Comparison of ENCODE assay signal across 20 mouse cellular contexts in the genomic region with DNA sequence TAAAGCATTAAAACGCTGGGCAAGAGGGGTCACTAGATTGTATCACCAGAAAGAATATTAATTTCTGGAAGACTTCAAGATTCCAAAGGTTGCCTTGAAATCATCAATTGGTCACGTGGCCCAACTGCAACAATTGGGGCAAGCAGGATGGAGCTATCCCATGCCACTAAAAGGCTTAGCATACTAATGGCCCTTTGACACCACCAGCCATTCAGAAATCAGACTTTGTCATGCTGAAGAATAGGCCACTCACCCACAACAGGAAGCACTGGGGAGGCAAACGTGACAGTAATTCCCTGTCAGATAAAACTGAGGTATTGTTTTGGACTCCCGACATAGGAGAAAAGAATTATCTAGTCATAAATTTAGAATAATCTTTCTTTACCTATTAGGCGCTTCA. TPM values are rescaled to one million over a fixed set of nuclear protein-coding genes. Genes with fewer than 3 reads are reported as not detected.
DNase-seq lines count a peak whose midpoint lies in the region; ATAC-seq lines count a peak whose summit lies in the region.
"Had no signal": no experiment of that assay in that cellular context is flagged by ENCODE, and none has a peak within 500 bp of the region (broad histone marks: within the 10 kb centered on the region; RNA-seq: fewer than 3 reads in every experiment).

No protein-coding gene starts in this region.

- WGBS in forebrain, embryonic 12.5 days = 2% methylated on average over 5 of the region's 5 CpGs
- WGBS in forebrain, embryonic 13.5 days = 2% methylated on average over 5 of the region's 5 CpGs
- WGBS in neural tube, embryonic 15.5 days = 2% methylated on average over 5 of the region's 5 CpGs
- whole genome bisulfite sequencing in midbrain, embryonic 13.5 days = 3% methylated on average over 5 of the region's 5 CpGs

- H3K27ac ChIP-seq in forebrain, embryonic 12.5 days = no peak overlapping the region
- no peak overlapping the region for H3K27ac ChIP-seq in forebrain, embryonic 13.5 days
- no peak overlapping the region for H3K27ac ChIP-seq in neural tube, embryonic 15.5 days (replicated peaks)
- H3K27ac ChIP-seq in midbrain, embryonic 13.5 days = no peak overlapping the region
- H3K27ac ChIP-seq: embryonic facial prominence, embryonic 13.5 days; limb, embryonic 15.5 days had no signal

- no peaks in the 10 kb centered on the region for H3K9me3 ChIP-seq in forebrain, embryonic 12.5 days
- H3K9me3 ChIP-seq in forebrain, embryonic 13.5 days (replicated peaks) = no peaks in the 10 kb centered on the region
- no peaks in the 10 kb centered on the region for H3K9me3 ChIP-seq in neural tube, embryonic 15.5 days (replicated peaks)
- no peaks in the 10 kb centered on the region for H3K9me3 ChIP-seq in midbrain, embryonic 13.5 days
- H3K9me3 ChIP-seq: embryonic facial prominence, embryonic 13.5 days; limb, embryonic 15.5 days had no signal

- H3K4me2 ChIP-seq in forebrain, embryonic 12.5 days = no peak overlapping the region
- H3K4me2 ChIP-seq in forebrain, embryonic 13.5 days = no peak overlapping the region
- no peak overlapping the region for H3K4me2 ChIP-seq in neural tube, embryonic 15.5 days
- 0 out of 2 replicates have a peak overlapping the region, but pooled peaks have one; percentile 11 for H3K4me2 ChIP-seq in midbrain, embryonic 13.5 days (replicated peaks)
- H3K4me2 ChIP-seq: embryonic facial prominence, embryonic 13.5 days; heart, embryonic 11.5 days; limb, embryonic 15.5 days had no signal

- no peaks in the 10 kb centered on the region for H3K36me3 ChIP-seq in forebrain, embryonic 12.5 days (replicated peaks)
- H3K36me3 ChIP-seq in forebrain, embryonic 13.5 days (ENCODE audit: poor library complexity, severe bottlenecking) = no peaks in the 10 kb centered on the region
- no peaks in the 10 kb centered on the region for H3K36me3 ChIP-seq in neural tube, embryonic 15.5 days
- no peaks in the 10 kb centered on the region for H3K36me3 ChIP-seq in midbrain, embryonic 13.5 days
- H3K36me3 ChIP-seq: embryonic facial prominence, embryonic 13.5 days; limb, embryonic 15.5 days had no signal

- peak; percentile 74 for ATAC-seq in forebrain, embryonic 12.5 days (ENCODE audit: low FRiP score)
- no peak for ATAC-seq in forebrain, embryonic 13.5 days
- no peak for ATAC-seq in neural tube, embryonic 15.5 days (ENCODE audit: low FRiP score)
- ATAC-seq in midbrain, embryonic 13.5 days = peak; percentile 88
- no peak for ATAC-seq in megakaryocyte-erythroid progenitor cell, adult 5-6 weeks (replicated peaks; ENCODE audit: low FRiP score, low TSS enrichment, poor library complexity, severe bottlenecking)
- ATAC-seq: Patski had no signal

- DNase-seq in neural tube, embryonic 10.5 days (ENCODE audit: extremely low spot score, low spot score) = peak; percentile 13
- DNase-seq in cerebellum, adult 11 months = no peak
- DNase-seq in c-Kit-positive CD71-positive TER-119-positive erythroid progenitor cells, embryonic 14.5 days (ENCODE audit: low spot score) = no peak
- DNase-seq: cerebellum, postnatal 14 days; heart, postnatal 14 days; kidney, adult 2 months; kidney, postnatal 25 days; lung, postnatal 10 days; right cerebral cortex, adult 18-20 months; thymus, postnatal 4 days had no signal

- H3K9ac ChIP-seq in forebrain, embryonic 12.5 days = no peak overlapping the region
- no peak overlapping the region for H3K9ac ChIP-seq in forebrain, embryonic 13.5 days
- no peak overlapping the region for H3K9ac ChIP-seq in neural tube, embryonic 15.5 days (replicated peaks)
- H3K9ac ChIP-seq in midbrain, embryonic 13.5 days (replicated peaks) = no peak overlapping the region
- H3K9ac ChIP-seq: embryonic facial prominence, embryonic 13.5 days; limb, embryonic 15.5 days had no signal

- no peaks in the 10 kb centered on the region for H3K27me3 ChIP-seq in forebrain, embryonic 12.5 days
- no peaks in the 10 kb centered on the region for H3K27me3 ChIP-seq in forebrain, embryonic 13.5 days
- H3K27me3 ChIP-seq in neural tube, embryonic 15.5 days (replicated peaks) = no peaks in the 10 kb centered on the region
- H3K27me3 ChIP-seq in midbrain, embryonic 13.5 days = 0 out of 2 replicates have a peak, but pooled peaks cover 6% of the 10 kb centered on the region
- H3K27me3 ChIP-seq: embryonic facial prominence, embryonic 13.5 days; limb, embryonic 15.5 days; Patski had no signal

- no peak overlapping the region for H3K4me3 ChIP-seq in forebrain, embryonic 12.5 days (replicated peaks)
- no peak overlapping the region for H3K4me3 ChIP-seq in forebrain, embryonic 13.5 days
- H3K4me3 ChIP-seq in neural tube, embryonic 15.5 days (replicated peaks) = no peak overlapping the region
- H3K4me3 ChIP-seq in midbrain, embryonic 13.5 days (replicated peaks) = no peak overlapping the region
- H3K4me3 ChIP-seq: embryonic facial prominence, embryonic 13.5 days; limb, embryonic 15.5 days had no signal

- H3K4me1 ChIP-seq in forebrain, embryonic 12.5 days = peaks cover 17% of the 10 kb centered on the region
- peaks cover 11% of the 10 kb centered on the region for H3K4me1 ChIP-seq in forebrain, embryonic 13.5 days
- no peaks in the 10 kb centered on the region for H3K4me1 ChIP-seq in neural tube, embryonic 15.5 days
- H3K4me1 ChIP-seq in midbrain, embryonic 13.5 days (replicated peaks) = peaks cover 19% of the 10 kb centered on the region
- H3K4me1 ChIP-seq: limb, embryonic 15.5 days had no signal

RNA-seq across cellular contexts. Expression of a gene that starts 18.4 kb away (rescaled TPM):
- polyA plus RNA-seq in forebrain, embryonic 12.5 days (2016; fragmentation: Nextera tagmentation; extraction: Ambion mirVana) = 307 and 317 TPM in 2 replicates
- 358 and 368 TPM in 2 replicates for polyA plus RNA-seq in forebrain, embryonic 13.5 days (2015; fragmentation: Nextera tagmentation; extraction: Ambion mirVana)
- 363 and 402 TPM in 2 replicates for polyA plus RNA-seq in neural tube, embryonic 15.5 days (2015; fragmentation: Nextera tagmentation; extraction: Ambion mirVana)
- polyA plus RNA-seq in midbrain, embryonic 13.5 days (2015; fragmentation: Nextera tagmentation; extraction: Ambion mirVana) = 380 and 387 TPM in 2 replicates
- total RNA-seq in megakaryocyte-erythroid progenitor cell, adult 5-6 weeks (2014; fragmentation: Nextera tagmentation) = 142 and 143 TPM in 2 replicates
- total RNA-seq in megakaryocyte-erythroid progenitor cell, adult 5-6 weeks (2017) = 146 and 202 TPM in 2 replicates

RNA-seq across cellular contexts. Expression of a gene that starts 52.3 kb away (rescaled TPM):
- polyA plus RNA-seq in forebrain, embryonic 12.5 days (2016; fragmentation: Nextera tagmentation; extraction: Ambion mirVana) = 23.3 and 25.9 TPM in 2 replicates
- 10.1 and 12.0 TPM in 2 replicates for polyA plus RNA-seq in forebrain, embryonic 13.5 days (2015; fragmentation: Nextera tagmentation; extraction: Ambion mirVana)
- 6.4 and 20.7 TPM in 2 replicates for polyA plus RNA-seq in neural tube, embryonic 15.5 days (2015; fragmentation: Nextera tagmentation; extraction: Ambion mirVana)
- 16.7 and 17.4 TPM in 2 replicates for polyA plus RNA-seq in midbrain, embryonic 13.5 days (2015; fragmentation: Nextera tagmentation; extraction: Ambion mirVana)
- not detected in 2 replicates for total RNA-seq in megakaryocyte-erythroid progenitor cell, adult 5-6 weeks (2014; fragmentation: Nextera tagmentation)
- total RNA-seq in megakaryocyte-erythroid progenitor cell, adult 5-6 weeks (2017) = not detected in 2 replicates
- total RNA-seq: monocyte, adult 5-6 weeks had no signal

Comparison
In these comparisons a context has a peak if more than half of its experiments do, and no peak if none do; other contexts are left out.
1. ATAC-seq: peak in forebrain, embryonic 12.5 days (single experiment) and midbrain, embryonic 13.5 days (single experiment); none in forebrain, embryonic 13.5 days (single experiment), neural tube, embryonic 15.5 days (single experiment) and megakaryocyte-erythroid progenitor cell, adult 5-6 weeks (single experiment).